Mouse (Mus musculus) midbrain, embryonic 11.5 days (tissue): ENCODE results near the gene Rbbp8nl. TPM values are rescaled to one million over a fixed set of nuclear protein-coding genes. Genes with fewer than 3 reads are reported as not detected.

Experiments
- ATAC-seq: fragments of 200-750 bp; cut with Nextera tagmentation; 2 replicates; pipeline ENCODE4 v1.8.0; 2017; ENCODE audit warnings: moderate TSS enrichment, moderate library complexity; ENCODE audit not compliant: low FRiP score
- DNase-seq: peaks from one replicate; pipeline ENCODE4 v3.0.0; 2015; ENCODE audit warnings: low spot score; ENCODE audit errors: missing footprints
- H3K27ac ChIP-seq: fragments of 300-500 bp; sonication (generic); 2 replicates; pipeline ENCODE4 v1.5.1; 2014; ENCODE audit warnings: low read depth, low read length
- H3K27me3 ChIP-seq: fragments of 300-500 bp; sonication (generic); 2 replicates; pipeline ENCODE4 v1.6.1; 2014; ENCODE audit warnings: mild to moderate bottlenecking, low read length, moderate library complexity, mixed read lengths; ENCODE audit not compliant: control insufficient read depth, insufficient read depth
- H3K36me3 ChIP-seq: fragments of 300-500 bp; sonication (generic); 2 replicates; pipeline ENCODE4 v1.6.1; 2014; ENCODE audit warnings: mild to moderate bottlenecking, low read length, moderate library complexity, mixed read lengths; ENCODE audit not compliant: control insufficient read depth, insufficient read depth
- H3K4me1 ChIP-seq: fragments of 300-500 bp; sonication (generic); 2 replicates; pipeline ENCODE4 v1.6.1; 2014; ENCODE audit warnings: low read length; ENCODE audit not compliant: control insufficient read depth, insufficient read depth
- H3K4me2 ChIP-seq: fragments of 300-500 bp; sonication (generic); 2 replicates; pipeline ENCODE4 v1.6.1; 2014; ENCODE audit warnings: mild to moderate bottlenecking, moderate library complexity
- H3K4me3 ChIP-seq: fragments of 300-500 bp; sonication (generic); 2 replicates; pipeline ENCODE4 v1.5.1; 2014; ENCODE audit warnings: low read depth, low read length
- H3K9ac ChIP-seq: fragments of 300-500 bp; sonication (generic); 2 replicates; pipeline ENCODE4 v1.6.1; 2014; ENCODE audit warnings: low read length
- H3K9me3 ChIP-seq: fragments of 300-500 bp; sonication (generic); 2 replicates; pipeline ENCODE4 v1.6.1; 2016; ENCODE audit warnings: low read length; ENCODE audit not compliant: control insufficient read depth
- WGBS: fragments of 180-500 bp; shearing (Covaris S2); extraction: QIAGEN DNeasy Blood & Tissue Kit; methylation state at CpG from one replicate; pipeline ENCODE4 v1.1.7; 2014; 5-methylcytosine and 5-hydroxymethylcytosine counted together
- polyA plus RNA-seq: library from polyadenylated mRNA; unstranded; fragments of >200 nt; fragmentation: Nextera tagmentation; extraction: Ambion mirVana; gene quantifications from 2 replicates; pipeline ENCODE4 v1.2.1, GENCODE M21; 2014

Rbbp8nl gene
- polyA plus RNA-seq, 1 experiment from 2014 or later: not detected

DNA sequence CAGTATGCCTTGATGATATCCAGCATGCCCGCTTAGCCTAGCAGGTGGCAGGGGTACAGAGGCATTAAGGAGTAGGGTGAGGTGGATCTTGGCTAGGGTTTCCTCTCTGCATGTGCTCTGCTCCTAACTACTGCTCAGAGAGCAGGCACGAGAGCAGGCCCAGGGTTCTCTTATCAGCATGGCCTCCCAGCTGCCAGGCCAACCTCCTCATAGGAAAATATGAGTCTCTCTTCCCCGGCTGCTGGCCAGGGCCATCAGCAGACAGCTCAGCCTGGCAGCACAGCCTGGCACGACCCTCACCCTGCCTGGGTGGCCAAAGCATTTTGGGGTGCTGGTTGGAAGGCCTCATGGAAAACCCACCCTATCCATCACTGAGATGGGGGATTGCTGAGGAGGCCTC lies 21.5 kb upstream of the Rbbp8nl start:
- H3K36me3 ChIP-seq: no peaks in the 10 kb centered on the region
- DNase-seq: no peak
- no peak overlapping the region for H3K4me2 ChIP-seq
- H3K9ac ChIP-seq: no peak overlapping the region
- WGBS: 83% methylated on average over 4 of the region's 4 CpGs
- H3K4me1 ChIP-seq: no peaks in the 10 kb centered on the region
- H3K9me3 ChIP-seq: no peaks in the 10 kb centered on the region
- H3K4me3 ChIP-seq: no peak overlapping the region
- H3K27me3 ChIP-seq: no peaks in the 10 kb centered on the region
- no peak for ATAC-seq
- H3K27ac ChIP-seq: no peak overlapping the region

- Histone ChIP-seq H3K27ac (no peak overlapping the region), H3K9ac (no peak overlapping the region), H3K4me3 (no peak overlapping the region), H3K4me2 (no peak overlapping the region), H3K9me3 (no peaks in the 10 kb centered on the region), H3K36me3 (no peaks in the 10 kb centered on the region), H3K27me3 (no peaks in the 10 kb centered on the region), H3K4me1 (no peaks in the 10 kb centered on the region)
- no peak for ATAC-seq
- 74% methylated on average over 2 of the region's 2 CpGs for WGBS
- no peak for DNase-seq
These were observed 18.0 kb upstream of the Rbbp8nl start for GRCm38 (mm10) chr2:180307680-180308079.

- WGBS: 91% methylated on average over 8 of the region's 8 CpGs
- Histone ChIP-seq H3K36me3 (no peaks in the 10 kb centered on the region), H3K4me1 (no peaks in the 10 kb centered on the region), H3K9ac (no peak overlapping the region), H3K27ac (no peak overlapping the region), H3K4me3 (no peak overlapping the region), H3K4me2 (no peak overlapping the region), H3K27me3 (no peaks in the 10 kb centered on the region), H3K9me3 (no peaks in the 10 kb centered on the region)
- ATAC-seq (no peak), DNase-seq (no peak)
These were observed 16.9 kb upstream of the Rbbp8nl start for GRCm38 (mm10) chr2:180306423-180307168.

GRCm38 (mm10) chr2:180306009-180306408 lies 16.3 kb upstream of the Rbbp8nl start:
- Histone ChIP-seq H3K4me3 (no peak overlapping the region), H3K27ac (no peak overlapping the region), H3K27me3 (no peaks in the 10 kb centered on the region), H3K9ac (no peak overlapping the region), H3K4me2 (no peak overlapping the region), H3K36me3 (no peaks in the 10 kb centered on the region), H3K4me1 (no peaks in the 10 kb centered on the region), H3K9me3 (no peaks in the 10 kb centered on the region)
- DNase-seq: no peak
- ATAC-seq: no peak
- WGBS: 75% methylated on average over 2 of the region's 2 CpGs

GRCm38 (mm10) chr2:180305490-180305889 lies 15.8 kb upstream of the Rbbp8nl start:
- no peak overlapping the region for H3K9ac ChIP-seq
- DNase-seq: peak; percentile 77
- WGBS: 89% methylated on average over 3 of the region's 3 CpGs

DNA sequence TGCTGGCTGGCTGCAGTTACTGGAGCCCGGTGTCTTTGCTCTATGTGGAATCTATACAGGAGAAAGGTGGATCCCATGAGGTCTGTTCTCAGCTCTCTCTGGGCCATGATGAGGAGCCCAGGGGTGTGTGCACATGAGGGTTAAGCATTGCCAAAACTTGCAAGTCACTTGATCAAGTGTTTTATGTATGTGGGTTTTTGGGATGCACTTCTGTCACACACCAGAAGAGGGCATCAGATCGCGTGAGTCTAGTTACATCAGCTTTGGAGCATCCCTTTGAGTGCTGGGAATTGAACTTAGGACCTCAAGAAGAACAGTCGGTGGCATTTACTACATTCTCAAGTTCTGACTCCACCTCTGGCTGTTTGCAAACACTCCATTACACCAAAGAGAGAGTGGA lies 14.9 kb upstream of the Rbbp8nl start:
- WGBS: 62% methylated on average over 4 of the region's 4 CpGs
- no peaks in the 10 kb centered on the region for H3K36me3 ChIP-seq
- H3K9me3 ChIP-seq: no peaks in the 10 kb centered on the region
- no peak overlapping the region for H3K4me3 ChIP-seq
- no peaks in the 10 kb centered on the region for H3K4me1 ChIP-seq
- peak; percentile 69 for DNase-seq
- no peak for ATAC-seq
- H3K27me3 ChIP-seq: no peaks in the 10 kb centered on the region
- no peak overlapping the region for H3K27ac ChIP-seq
- H3K4me2 ChIP-seq: no peak overlapping the region
- H3K9ac ChIP-seq: no peak overlapping the region

More at GRCm38 (mm10) chr2:180305490-180305889, 15.8 kb upstream of the Rbbp8nl start:
- H3K4me3 ChIP-seq: no peak overlapping the region
- no peaks in the 10 kb centered on the region for H3K4me1 ChIP-seq
- no peaks in the 10 kb centered on the region for H3K27me3 ChIP-seq
- no peak overlapping the region for H3K4me2 ChIP-seq
- no peaks in the 10 kb centered on the region for H3K9me3 ChIP-seq
- no peak for ATAC-seq
- no peaks in the 10 kb centered on the region for H3K36me3 ChIP-seq
- no peak overlapping the region for H3K27ac ChIP-seq

DNA sequence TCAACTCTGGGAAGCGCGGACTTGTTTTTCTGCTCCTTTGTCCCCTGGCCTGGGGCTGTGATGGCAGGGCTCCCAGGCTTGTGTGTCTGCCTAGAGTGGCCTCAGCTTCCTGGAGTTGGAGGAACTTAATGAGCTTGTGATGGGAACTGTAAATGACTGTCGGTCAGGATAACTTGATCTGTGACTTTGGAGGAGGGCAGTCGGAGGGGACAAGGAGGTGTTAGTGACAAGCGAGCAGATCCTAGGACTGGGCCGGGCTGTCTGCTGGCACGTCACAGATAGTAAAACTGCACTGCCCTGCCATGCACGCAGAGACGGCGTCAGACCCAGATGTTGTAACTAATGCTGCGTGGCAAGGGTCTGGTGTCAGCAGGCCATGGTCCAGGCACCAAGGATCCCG lies 13.8 kb upstream of the Rbbp8nl start:
- Histone ChIP-seq H3K4me3 (no peak overlapping the region), H3K4me2 (no peak overlapping the region), H3K27me3 (no peaks in the 10 kb centered on the region), H3K4me1 (no peaks in the 10 kb centered on the region), H3K9ac (no peak overlapping the region), H3K27ac (no peak overlapping the region), H3K9me3 (no peaks in the 10 kb centered on the region), H3K36me3 (no peaks in the 10 kb centered on the region)
- DNase-seq: no peak
- WGBS: 93% methylated on average over 12 of the region's 12 CpGs
- no peak for ATAC-seq

GRCm38 (mm10) chr2:180302201-180302600 lies 12.5 kb upstream of the Rbbp8nl start:
- Histone ChIP-seq H3K4me3 (no peak overlapping the region), H3K9ac (no peak overlapping the region), H3K27ac (no peak overlapping the region), H3K27me3 (no peaks in the 10 kb centered on the region), H3K36me3 (no peaks in the 10 kb centered on the region), H3K9me3 (no peaks in the 10 kb centered on the region), H3K4me1 (no peaks in the 10 kb centered on the region), H3K4me2 (no peak overlapping the region)
- 73% methylated on average over 4 of the region's 4 CpGs for WGBS
- ATAC-seq (no peak), DNase-seq (no peak)

GRCm38 (mm10) chr2:180300771-180301170 lies 11.1 kb upstream of the Rbbp8nl start:
- Histone ChIP-seq H3K27ac (no peak overlapping the region), H3K9me3 (no peaks in the 10 kb centered on the region), H3K4me2 (no peak overlapping the region), H3K4me3 (no peak overlapping the region), H3K9ac (no peak overlapping the region), H3K4me1 (no peaks in the 10 kb centered on the region), H3K36me3 (no peaks in the 10 kb centered on the region), H3K27me3 (no peaks in the 10 kb centered on the region)
- 58% methylated on average over 5 of the region's 5 CpGs for WGBS
- DNase-seq (peak; percentile 19), ATAC-seq (no peak)
